Mouse (Mus musculus): ENCODE measurements around the gene Gm266.

DNA sequence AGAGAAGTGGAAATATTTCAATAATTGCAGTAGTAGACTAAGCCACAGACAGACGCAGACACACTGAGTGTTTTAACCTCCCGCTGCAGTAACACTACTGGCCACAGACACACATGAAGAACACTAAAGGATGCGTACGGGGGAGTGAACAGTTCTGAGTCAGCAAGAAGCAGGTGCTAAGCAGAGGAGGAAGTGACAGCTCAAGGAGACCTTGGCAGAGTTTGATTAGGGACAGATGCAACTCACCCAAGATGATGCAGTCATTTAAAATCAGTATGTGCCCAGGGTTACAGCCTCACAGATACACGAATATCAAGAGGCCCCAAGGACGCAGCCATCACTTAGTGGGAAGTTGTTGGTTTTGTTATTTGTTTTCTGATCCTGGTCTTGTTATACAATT lies 31.2 kb upstream of the Gm266 start:
- TF ChIP-seq CTCF (IDR thresholded peaks at IDR 0.05; ENCODE audit: low read depth, low read length) (no peak), POLR2A (IDR thresholded peaks at IDR 0.05; ENCODE audit: borderline replicate concordance, low read depth, low read length) (no peak)

Measured in bone marrow macrophage, adult 2 months (primary cell).